Mouse (Mus musculus) brain, embryonic 14.5 days (tissue): ENCODE results near the gene Opn4. TPM values are rescaled to one million over a fixed set of nuclear protein-coding genes. Genes with fewer than 3 reads are reported as not detected.

Source experiments
- DNase-seq: peaks from one replicate; pipeline ENCODE4 v3.0.0-alpha.2; 2011; ENCODE audit warnings: low read depth
- CTCF ChIP-seq: fragments of 200-500 bp; IDR thresholded peaks from 2 replicates; pipeline ENCODE4 v1.5.1; 2012; ENCODE audit warnings: inconsistent platforms, mild to moderate bottlenecking, moderate library complexity, borderline replicate concordance; ENCODE audit not compliant: insufficient read depth, insufficient read length; ENCODE audit errors: extremely low read depth
- POLR2A ChIP-seq: fragments of 200-500 bp; IDR thresholded peaks from 2 replicates; pipeline ENCODE4 v1.6.1; 2012; ENCODE audit warnings: mild to moderate bottlenecking, inconsistent platforms, borderline replicate concordance; ENCODE audit not compliant: poor library complexity, insufficient read depth, insufficient read length, severe bottlenecking; ENCODE audit errors: extremely low read depth
- polyA plus RNA-seq: library from polyadenylated mRNA; depleted of rRNA; stranded (reverse); fragments of >200 nt; gene quantifications from 2 replicates; pipeline ENCODE4 v1.2.3, GENCODE M21; 2012

The Opn4 gene
- polyA plus RNA-seq, 1 experiment, result not detected

DNA sequence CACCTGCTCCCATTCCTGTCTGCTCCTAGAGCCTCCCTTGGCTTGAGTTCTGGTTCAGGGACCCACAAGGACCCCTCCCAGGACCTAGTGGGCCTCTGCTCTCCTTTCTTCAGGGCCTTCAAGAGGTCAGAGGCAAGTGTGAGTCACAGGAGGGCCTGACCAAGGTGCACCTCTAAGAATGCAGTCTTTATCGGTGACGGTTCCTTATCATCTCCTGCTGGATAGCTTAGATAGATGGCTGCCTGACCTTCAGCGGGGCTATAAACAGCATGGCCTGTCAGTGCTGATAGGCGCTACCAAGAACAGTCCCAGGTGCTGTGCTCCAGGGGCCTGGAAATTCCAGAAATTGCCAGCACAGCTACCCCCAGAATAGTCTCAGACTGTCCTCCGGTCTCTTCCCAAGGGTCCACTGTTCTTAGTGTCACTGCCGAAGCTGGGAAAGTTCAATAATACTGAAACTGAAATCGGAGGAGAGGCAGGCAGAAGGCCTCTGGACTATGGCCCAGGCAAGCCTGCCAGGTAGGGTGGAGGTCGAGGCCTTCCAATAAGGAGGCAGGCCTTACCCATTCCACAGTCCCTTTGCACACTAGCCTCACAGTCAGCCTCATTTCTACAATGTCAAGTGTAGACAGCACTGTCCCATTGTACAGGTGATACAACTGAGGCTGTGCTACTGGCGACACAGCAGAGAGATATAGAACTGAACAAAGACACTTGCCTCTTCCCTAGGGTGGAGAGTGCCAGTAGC lies 14.4 kb downstream of the Opn4 start:
- TF ChIP-seq CTCF (no peak), POLR2A (no peak)
- DNase-seq, result no peak

DNA sequence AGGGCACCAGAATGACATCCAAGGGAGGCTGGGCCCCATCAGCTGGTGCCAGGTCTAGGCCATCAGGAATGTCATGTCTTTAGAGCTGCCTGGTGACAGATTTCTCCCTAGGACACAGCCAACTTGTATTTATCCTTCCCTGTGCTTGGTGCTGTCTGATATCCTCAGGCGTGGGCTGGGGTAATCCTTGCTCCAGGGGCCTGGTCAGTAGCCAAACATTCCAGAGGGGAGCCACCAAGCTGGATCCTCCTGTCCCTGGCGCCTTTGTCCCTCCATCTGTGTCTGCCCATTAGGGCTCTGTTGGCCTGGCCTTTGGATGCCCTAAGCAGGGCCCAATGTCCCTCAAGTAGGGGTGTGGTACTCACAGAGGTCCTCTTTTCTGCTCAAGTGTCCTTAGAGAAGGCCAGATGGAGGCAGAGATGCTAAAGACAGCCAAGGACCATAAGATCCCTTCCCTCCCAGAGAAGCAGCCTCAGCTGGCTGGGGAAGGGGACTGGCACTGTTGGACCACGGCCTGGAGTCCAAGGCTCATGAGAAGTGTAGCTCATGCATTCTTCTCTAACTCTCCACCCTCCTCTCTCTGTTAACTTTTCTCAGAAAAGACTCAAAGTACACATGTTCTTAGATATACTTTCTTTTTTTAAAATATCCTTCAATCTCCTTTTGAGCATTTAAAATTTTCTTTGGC lies 17.1 kb downstream of the Opn4 start:
- no peak for DNase-seq
- TF ChIP-seq CTCF (no peak), POLR2A (no peak)

DNA sequence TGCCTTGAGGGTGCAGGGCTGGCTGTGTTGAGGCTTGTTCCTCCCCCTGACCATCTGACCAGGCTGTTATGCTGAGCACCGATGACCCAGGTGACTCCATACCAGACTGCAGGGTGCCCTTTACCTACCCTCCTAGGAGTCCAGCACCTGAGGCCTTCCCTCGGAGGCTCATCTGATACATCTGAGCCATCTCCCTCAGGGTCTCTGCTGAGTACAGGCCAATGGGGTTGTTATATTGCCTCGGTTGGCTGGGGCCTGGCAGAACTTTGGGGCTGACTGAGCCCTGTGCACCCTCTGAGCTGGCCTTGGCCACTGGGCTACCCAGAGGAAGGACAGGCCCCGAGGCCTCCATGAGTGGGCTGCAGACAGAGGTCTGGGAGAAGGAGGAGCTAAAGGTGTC lies 23.1 kb downstream of the Opn4 start:
- no peak for DNase-seq
- no peak for TF ChIP-seq POLR2A
- TF ChIP-seq CTCF, result no peak

DNA sequence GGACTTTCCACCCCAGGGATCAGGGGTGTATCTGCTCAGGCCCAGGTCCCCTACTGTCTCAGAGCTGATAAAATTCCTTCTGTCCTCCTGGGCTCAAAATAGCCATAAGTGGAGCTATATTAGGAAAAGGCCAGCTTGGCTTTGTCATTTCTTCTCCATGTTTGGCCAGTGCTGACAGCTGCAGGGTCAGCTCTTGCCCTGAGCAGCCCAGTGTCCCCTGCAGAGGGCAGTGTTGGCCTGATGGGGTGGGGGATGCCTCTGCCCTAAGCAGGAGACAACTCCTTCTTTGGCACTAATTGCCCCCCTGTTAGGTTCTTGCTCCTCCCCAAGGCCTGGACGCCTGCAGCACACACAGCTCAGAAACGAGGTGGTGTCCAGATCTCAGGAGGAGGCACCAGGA lies 25.9 kb downstream of the Opn4 start:
- TF ChIP-seq POLR2A, result no peak
- TF ChIP-seq CTCF, result no peak

DNA sequence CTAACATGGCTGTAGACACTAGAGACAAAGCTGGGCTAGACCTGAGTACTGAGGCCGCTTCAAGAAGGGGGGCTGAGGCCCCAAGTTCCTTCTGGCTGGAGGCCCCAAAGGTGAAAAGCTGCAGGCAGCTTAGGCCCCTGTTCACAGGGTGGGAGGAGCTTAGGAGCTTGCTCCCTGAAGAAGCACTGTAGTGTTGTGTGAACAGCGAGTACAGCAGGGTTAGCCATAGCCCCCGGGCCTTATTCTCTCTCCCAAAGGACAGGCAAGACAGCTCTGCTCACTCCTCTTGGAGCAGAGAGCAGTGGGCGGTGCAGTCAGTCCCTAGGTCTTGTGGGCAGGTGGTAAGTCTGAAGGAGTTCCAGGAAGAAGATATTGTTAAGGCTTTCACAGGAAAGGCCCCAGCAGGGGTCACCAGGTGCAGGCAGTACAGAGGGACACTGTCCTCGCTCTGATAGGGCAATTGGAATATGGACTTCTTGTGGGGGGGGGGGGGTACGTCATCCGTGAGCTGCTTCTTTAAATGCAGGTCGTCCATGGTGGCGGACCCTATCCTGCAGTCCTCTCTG lies 26.5 kb downstream of the Opn4 start:
- TF ChIP-seq POLR2A (no peak), CTCF (no peak)
- no peak for DNase-seq

More for the DNA sequence above, 25.9 kb downstream of the Opn4 start:
- DNase-seq, result no peak

DNA sequence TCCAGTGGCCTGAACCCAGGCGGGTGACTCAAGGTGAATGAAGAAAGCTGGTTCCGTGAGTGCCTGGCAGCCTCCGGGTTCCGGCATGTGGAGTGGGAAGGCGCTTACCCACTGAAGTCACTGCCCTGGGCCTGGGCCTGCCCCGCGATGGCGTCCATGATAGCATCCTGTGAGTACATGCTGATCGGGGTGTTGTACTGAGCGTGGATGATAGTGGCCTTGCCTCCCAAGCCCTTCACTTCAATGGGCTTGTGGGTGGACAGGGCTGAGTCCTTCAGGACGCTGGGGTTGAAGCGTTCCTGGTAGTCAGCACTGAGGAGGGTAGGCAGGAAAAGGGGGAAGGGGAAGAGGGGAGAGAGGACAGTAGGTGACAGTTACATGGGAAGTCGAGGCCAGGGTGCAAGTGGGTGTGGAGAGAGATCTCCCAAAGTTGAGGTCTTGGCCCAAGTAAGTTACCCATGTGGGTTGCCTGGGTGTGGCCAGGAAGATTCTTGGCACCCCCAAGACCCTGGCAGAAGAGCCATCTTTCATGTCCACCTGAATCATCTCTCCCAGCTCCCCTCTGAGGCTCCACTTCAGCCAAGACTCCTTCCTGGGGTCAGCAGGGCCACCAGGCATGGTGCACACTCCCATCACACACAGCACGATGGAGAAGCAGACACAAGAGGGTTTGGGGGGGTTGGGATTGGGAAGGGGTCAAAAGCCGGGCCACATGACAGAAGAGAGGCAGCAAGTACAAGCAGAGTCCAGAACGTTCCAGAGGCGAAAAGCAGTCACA lies 28.1 kb downstream of the Opn4 start:
- TF ChIP-seq CTCF (no peak), POLR2A (no peak)
- DNase-seq, result no peak

DNA sequence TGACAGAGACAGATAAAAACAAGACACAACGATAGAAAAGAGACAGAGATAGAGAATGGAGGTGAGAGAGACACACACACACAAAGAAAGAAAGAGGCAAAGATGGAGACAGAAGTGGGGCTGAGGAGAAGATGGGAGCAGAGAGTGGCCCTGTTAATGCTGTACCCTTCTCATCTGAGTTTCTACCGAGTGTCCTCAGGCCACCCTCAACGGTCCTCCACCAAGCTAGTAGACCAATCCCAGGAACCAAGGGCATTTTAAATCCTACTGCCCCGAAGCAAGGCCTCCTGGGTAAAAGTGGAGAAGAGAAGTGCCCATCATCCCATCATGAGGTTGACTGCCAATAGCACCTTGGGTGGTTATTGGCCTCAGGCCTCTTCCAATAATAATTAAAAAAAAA lies 29.0 kb downstream of the Opn4 start:
- TF ChIP-seq POLR2A, result no peak
- TF ChIP-seq CTCF, result no peak
- no peak for DNase-seq

DNA sequence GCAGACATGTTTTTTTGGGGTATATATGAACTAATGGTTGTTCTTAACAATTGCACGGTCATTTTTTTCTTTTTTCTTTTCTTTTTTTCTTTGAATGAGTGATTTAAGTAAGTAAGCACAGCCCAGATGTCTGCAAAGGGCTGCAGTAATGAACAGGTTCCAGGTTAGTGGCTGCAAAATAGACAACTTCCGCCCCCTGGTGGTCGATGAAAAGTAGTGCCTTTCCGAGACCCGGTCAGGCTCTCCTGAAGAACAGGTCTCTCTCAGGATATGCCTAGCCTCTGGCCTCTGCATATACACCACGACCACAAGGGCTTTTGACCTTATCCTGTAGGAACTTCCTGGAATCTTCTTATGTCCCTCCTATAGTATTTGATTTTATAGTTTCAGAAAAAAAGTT lies 29.6 kb downstream of the Opn4 start:
- TF ChIP-seq POLR2A, result no peak
- peak; percentile 88 for TF ChIP-seq CTCF
- DNase-seq, result peak; percentile 88

DNA sequence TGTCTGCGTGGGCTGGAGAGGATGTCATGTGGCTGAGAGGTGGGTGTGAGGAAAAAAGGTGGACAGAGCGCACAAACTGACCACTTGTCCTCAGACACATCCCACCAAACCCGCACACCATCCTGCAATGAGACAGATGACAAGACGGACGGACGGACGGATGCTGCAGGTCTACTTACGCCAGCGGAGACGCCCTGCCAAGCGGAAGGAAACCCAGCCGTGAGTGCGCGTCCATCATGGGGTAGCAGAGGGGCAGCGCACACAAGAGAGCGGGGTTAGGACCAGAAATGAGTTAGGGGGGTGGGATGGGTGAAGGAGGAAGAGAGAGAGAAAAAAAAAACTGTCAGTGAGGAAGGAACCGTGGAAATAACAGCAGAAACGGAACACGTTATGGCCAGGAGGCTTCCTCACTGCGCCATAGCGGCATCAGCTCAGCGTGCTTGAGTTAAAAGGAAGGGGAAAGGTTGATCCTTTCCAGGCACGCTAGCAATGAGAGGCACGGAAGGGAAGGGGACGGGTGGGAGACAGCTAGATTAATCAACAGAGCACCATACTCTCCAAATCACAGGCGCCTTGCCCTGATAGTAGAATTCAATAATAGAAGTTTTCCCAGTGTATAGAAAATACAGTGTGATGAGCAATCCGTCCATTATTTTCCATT lies 30.3 kb downstream of the Opn4 start:
- TF ChIP-seq CTCF (no peak), POLR2A (no peak)
- DNase-seq, result peak; percentile 28

DNA sequence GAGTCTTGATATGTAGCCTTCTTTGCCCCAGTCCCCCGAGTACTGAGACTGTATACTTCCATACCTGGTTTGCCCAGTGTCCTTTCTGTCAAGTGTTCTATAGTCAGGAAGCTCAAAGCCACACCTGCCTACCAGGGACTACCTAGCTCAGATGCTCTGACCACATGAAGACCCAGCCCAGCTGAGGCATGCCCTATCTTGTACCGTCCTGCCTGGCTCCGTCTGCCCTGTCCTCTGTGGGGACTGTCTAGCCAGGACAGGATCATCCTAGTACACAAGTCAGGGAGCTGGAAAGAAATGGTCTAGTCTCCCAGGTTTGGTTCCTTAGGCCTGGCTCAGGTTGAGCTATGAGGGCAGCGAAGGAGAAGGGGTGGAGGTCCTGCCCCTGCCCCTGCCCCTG lies 31.3 kb downstream of the Opn4 start:
- no peak for DNase-seq
- TF ChIP-seq CTCF, result no peak
- no peak for TF ChIP-seq POLR2A
